Mouse (Mus musculus) forebrain, embryonic 11.5 days (tissue): ENCODE data around the gene Htr2c. TPM values are rescaled to one million over a fixed set of nuclear protein-coding genes. Genes with fewer than 3 reads are reported as not detected.

Source experiments
- microRNA counts: library from miRNA; unstranded; fragments of <30 nt; microRNA quantifications from one replicate; lab custom pipeline; 2015
- microRNA-seq: library from miRNA; unstranded; fragments of <30 nt; microRNA quantifications from one replicate; pipeline ENCODE4, GENCODE M21; 2016; ENCODE audit not compliant: insufficient number of aligned reads
- polyA plus RNA-seq: library from polyadenylated mRNA; unstranded; fragments of >200 nt; fragmentation: Nextera tagmentation; extraction: Ambion mirVana; gene quantifications from 2 replicates; pipeline ENCODE4 v1.2.1, GENCODE M21; 2014

Gene Htr2c
- polyA plus RNA-seq, 1 experiment from 2014 or later = 0.40 TPM

MicroRNAs encoded within 50 kb of the gene (microRNA counts, 519-probe panel; counts per million panel counts)
- microRNA mmu-miR-448 (lab: Ali Mortazavi, UCI) = 31.2 counts per million
- 31.2 counts per million for microRNA mmu-miR-764-3p (lab: Ali Mortazavi, UCI)
- microRNA mmu-miR-764-5p (lab: Ali Mortazavi, UCI) = 31.2 counts per million

Small RNAs within 50 kb of the gene (microRNA-seq; reads per million reads assigned to microRNA genes)
- gene Gm22650 (not detected), gene Gm24627 (not detected), gene Mir1264 (16.0 reads per million, percentile 10 among the genes with 10 or more reads in this experiment), gene Mir1298 (123 reads per million, percentile 36 among the genes with 10 or more reads in this experiment), gene Mir1912 (not detected), gene Mir448 (15.1 reads per million, percentile 9 among the genes with 10 or more reads in this experiment), gene Mir764 (not detected)
